Mouse (Mus musculus) kidney, embryonic 14.5 days (tissue): ENCODE results near the gene Higd2a. TPM values are rescaled to one million over a fixed set of nuclear protein-coding genes. Genes with fewer than 3 reads are reported as not detected.
A peak's percentile ranks its signal among the peaks of the same experiment; 100 is the strongest.

Source experiments
- ATAC-seq: fragments of 200-750 bp; cut with Nextera tagmentation; 2 replicates; pipeline ENCODE4 v1.8.0; 2017; ENCODE audit warnings: moderate number of reproducible peaks, mild to moderate bottlenecking, moderate TSS enrichment, moderate library complexity; ENCODE audit not compliant: low FRiP score, low TSS enrichment
- H3K27ac ChIP-seq: fragments of 300-500 bp; sonication (generic); 2 replicates; pipeline ENCODE4 v1.5.1; 2014; ENCODE audit warnings: low read depth, mild to moderate bottlenecking, low read length, moderate library complexity, mixed read lengths
- H3K27me3 ChIP-seq: fragments of 300-500 bp; sonication (generic); 2 replicates; pipeline ENCODE4 v1.6.1; 2014; ENCODE audit warnings: mild to moderate bottlenecking, low read length; ENCODE audit not compliant: control insufficient read depth, insufficient read depth
- H3K36me3 ChIP-seq: fragments of 300-500 bp; sonication (generic); 2 replicates; pipeline ENCODE4 v1.6.1; 2014; ENCODE audit warnings: low read length, mixed read lengths; ENCODE audit not compliant: control insufficient read depth, insufficient read depth
- H3K4me1 ChIP-seq: fragments of 300-500 bp; sonication (generic); 2 replicates; pipeline ENCODE4 v1.6.1; 2014; ENCODE audit warnings: low read length, mixed read lengths; ENCODE audit not compliant: control insufficient read depth, insufficient read depth
- H3K4me2 ChIP-seq: fragments of 300-500 bp; sonication (generic); replicated peaks from 2 replicates; pipeline ENCODE4 v1.6.1; 2014; ENCODE audit warnings: low read depth, mild to moderate bottlenecking, low read length
- H3K4me3 ChIP-seq: fragments of 300-500 bp; sonication (generic); 2 replicates; pipeline ENCODE4 v1.5.1; 2014; ENCODE audit warnings: mild to moderate bottlenecking, low read length
- H3K9ac ChIP-seq: fragments of 300-500 bp; sonication (generic); 2 replicates; pipeline ENCODE4 v1.6.1; 2014; ENCODE audit warnings: low read depth, mild to moderate bottlenecking, low read length, moderate library complexity
- H3K9me3 ChIP-seq: fragments of 300-500 bp; sonication (generic); 2 replicates; pipeline ENCODE4 v1.6.1; 2016; ENCODE audit warnings: low read length; ENCODE audit not compliant: control insufficient read depth
- WGBS: fragments of 180-500 bp; shearing (Covaris S2); extraction: QIAGEN DNeasy Blood & Tissue Kit; methylation state at CpG from one replicate; pipeline ENCODE4 v1.1.7; 2014; 5-methylcytosine and 5-hydroxymethylcytosine counted together
- polyA plus RNA-seq: library from polyadenylated mRNA; unstranded; fragments of >200 nt; fragmentation: Nextera tagmentation; extraction: Ambion mirVana; gene quantifications from 2 replicates; pipeline ENCODE4 v1.2.1, GENCODE M21; 2014

The Higd2a gene
- polyA plus RNA-seq, 1 experiment from 2014 or later, result 203 TPM

- Histone ChIP-seq H3K9me3 (no peaks in the 10 kb centered on the region), H3K27me3 (no peaks in the 10 kb centered on the region), H3K4me1 (peaks cover 10% of the 10 kb centered on the region), H3K4me2 (peak overlapping the region; percentile 76), H3K9ac (peak overlapping the region; percentile 92), H3K4me3 (peak overlapping the region; percentile 99), H3K27ac (peak overlapping the region; percentile 67; the same call in 1 of the 2 replicates), H3K36me3 (peaks cover 33% of the 10 kb centered on the region)
- ATAC-seq, result peak; percentile 48
- 8% methylated on average over 45 of the region's 45 CpGs for WGBS
These were observed 25.5 kb upstream of the Higd2a start for GRCm38 (mm10) chr13:54564232-54565200.

- H3K4me2 ChIP-seq, result peak within 1 kb of the TSS; percentile 76
- ATAC-seq, result peak; percentile 96
- peak within 1 kb of the TSS; percentile 67 for H3K27ac ChIP-seq
- H3K4me3 ChIP-seq, result peak within 1 kb of the TSS; percentile 99
- H3K4me1 ChIP-seq, result peaks cover 10% of the 10 kb centered on the region
- 1% methylated on average over 27 of the region's 27 CpGs for WGBS
- H3K9ac ChIP-seq, result peak within 1 kb of the TSS; percentile 92
- no peaks in the 10 kb centered on the region for H3K27me3 ChIP-seq
- peaks cover 26% of the 10 kb centered on the region for H3K36me3 ChIP-seq
- H3K9me3 ChIP-seq, result no peaks in the 10 kb centered on the region
These were observed 24.8 kb upstream of the Higd2a start, which contains the start of gene 4833439L19Rik for GRCm38 (mm10) chr13:54565201-54565581. Gene 4833439L19Rik (minus strand): TSS chr13:54565435.

- Histone ChIP-seq H3K36me3 (peaks cover 21% of the 10 kb centered on the region), H3K27ac (peak overlapping the region; percentile 67; the same call in 1 of the 2 replicates), H3K9ac (peak overlapping the region; percentile 92; the same call in 1 of the 2 replicates), H3K9me3 (no peaks in the 10 kb centered on the region), H3K4me3 (peak overlapping the region; percentile 99), H3K4me1 (peaks cover 10% of the 10 kb centered on the region), H3K27me3 (no peaks in the 10 kb centered on the region), H3K4me2 (peak overlapping the region; percentile 76)
- whole genome bisulfite sequencing, result 27% methylated on average over 8 of the region's 8 CpGs
- ATAC-seq, result peak; percentile 47
These were observed 24.2 kb upstream of the Higd2a start for GRCm38 (mm10) chr13:54565594-54566345.

- Histone ChIP-seq H3K27me3 (no peaks in the 10 kb centered on the region), H3K36me3 (peaks cover 3% of the 10 kb centered on the region; the same call in 1 of the 2 replicates), H3K9ac (no peak overlapping the region), H3K4me1 (peaks cover 10% of the 10 kb centered on the region), H3K4me2 (no peak overlapping the region), H3K4me3 (no peak overlapping the region), H3K27ac (no peak overlapping the region), H3K9me3 (no peaks in the 10 kb centered on the region)
- WGBS, result 44% methylated on average over 5 of the region's 5 CpGs
- ATAC-seq, result no peak
These were observed 21.6 kb upstream of the Higd2a start for GRCm38 (mm10) chr13:54568380-54568779.

GRCm38 (mm10) chr13:54569282-54569681 is 20.7 kb upstream of the Higd2a start:
- Histone ChIP-seq H3K36me3 (no peaks in the 10 kb centered on the region), H3K4me1 (peaks cover 7% of the 10 kb centered on the region), H3K9me3 (no peaks in the 10 kb centered on the region), H3K27ac (no peak overlapping the region), H3K4me2 (no peak overlapping the region), H3K4me3 (no peak overlapping the region), H3K27me3 (no peaks in the 10 kb centered on the region), H3K9ac (no peak overlapping the region)
- ATAC-seq, result no peak
- 52% methylated on average over 1 of the region's 1 CpGs for WGBS

- no peaks in the 10 kb centered on the region for H3K9me3 ChIP-seq
- no peak overlapping the region for H3K4me2 ChIP-seq
- H3K4me1 ChIP-seq, result peaks cover 7% of the 10 kb centered on the region; the same call in 1 of the 2 replicates
- no peak overlapping the region for H3K4me3 ChIP-seq
- H3K27me3 ChIP-seq, result no peaks in the 10 kb centered on the region
- ATAC-seq, result no peak
- no peak overlapping the region for H3K27ac ChIP-seq
- H3K36me3 ChIP-seq, result no peaks in the 10 kb centered on the region
- WGBS, result 74% methylated on average over 4 of the region's 4 CpGs
- no peak overlapping the region for H3K9ac ChIP-seq
These were observed 19.3 kb upstream of the Higd2a start for GRCm38 (mm10) chr13:54570736-54571135.

- 50% methylated on average over 2 of the region's 2 CpGs for WGBS
- ATAC-seq, result no peak
- Histone ChIP-seq H3K9ac (no peak overlapping the region), H3K4me1 (peaks cover 12% of the 10 kb centered on the region; the same call in 1 of the 2 replicates), H3K4me2 (no peak overlapping the region), H3K27ac (no peak overlapping the region), H3K36me3 (peaks cover under 1% of the 10 kb centered on the region; the same call in 1 of the 2 replicates), H3K27me3 (no peaks in the 10 kb centered on the region), H3K9me3 (no peaks in the 10 kb centered on the region), H3K4me3 (no peak overlapping the region)
These were observed 18.4 kb upstream of the Higd2a start for GRCm38 (mm10) chr13:54571637-54572036.

- WGBS, result 82% methylated on average over 4 of the region's 4 CpGs
- Histone ChIP-seq H3K4me1 (peaks cover 12% of the 10 kb centered on the region; the same call in 1 of the 2 replicates), H3K9me3 (no peaks in the 10 kb centered on the region), H3K27ac (no peak overlapping the region), H3K4me2 (no peak overlapping the region), H3K9ac (no peak overlapping the region), H3K4me3 (no peak overlapping the region), H3K36me3 (peaks cover 10% of the 10 kb centered on the region; the same call in 1 of the 2 replicates), H3K27me3 (no peaks in the 10 kb centered on the region)
- ATAC-seq, result no peak
These were observed 17.4 kb upstream of the Higd2a start for GRCm38 (mm10) chr13:54572621-54573020.
